Mouse (Mus musculus): Measurements from ENCODE around the gene Srpk3.

GRCm38 (mm10) chrX:73793505-73793904, 19.3 kb downstream of the Srpk3 start:
- TF ChIP-seq POLR2A (IDR thresholded peaks at IDR 0.05; ENCODE audit: low read depth, low read length) (no peak), CTCF (IDR thresholded peaks at IDR 0.05; ENCODE audit: extremely low read depth, insufficient read depth, insufficient read length, insufficient replicate concordance) (no peak)
